Mouse (Mus musculus): Measurements from ENCODE around the gene Timp2. TPM values are rescaled to one million over a fixed set of nuclear protein-coding genes. Genes with fewer than 3 reads are reported as not detected.
A peak's percentile ranks its signal among the peaks of the same experiment; 100 is the strongest.

The Timp2 gene
- polyA plus RNA-seq, 1 experiment from 2014 or later: 107 TPM

GRCm38 (mm10) chr11:118298810-118299209 lies 56.7 kb downstream of the Timp2 start:
- DNase-seq (ENCODE audit: low spot score) (peak; percentile 54), ATAC-seq (peak; percentile 84)
- no peaks in the 10 kb centered on the region for H3K4me1 ChIP-seq (ENCODE audit: insufficient read depth, low read depth, low read length)
- 62% methylated on average over 2 of the region's 2 CpGs for WGBS
- peaks cover 11% of the 10 kb centered on the region; the same call in 1 of the 2 replicates for H3K36me3 ChIP-seq (ENCODE audit: insufficient read depth, low read length)
- no peak for TF ChIP-seq EP300 (IDR thresholded peaks at IDR 0.05)
- no peak for TF ChIP-seq CTCF (IDR thresholded peaks at IDR 0.05)
- H3K4me3 ChIP-seq (ENCODE audit: low read depth, low read length): no peak overlapping the region
- no peak overlapping the region for H3K4me2 ChIP-seq (replicated peaks; ENCODE audit: low read depth, low read length)
- no peak overlapping the region for H3K9ac ChIP-seq (replicated peaks; ENCODE audit: low read depth)
- H3K27me3 ChIP-seq (replicated peaks; ENCODE audit: insufficient read depth, low read length): no peaks in the 10 kb centered on the region
- H3K27ac ChIP-seq (ENCODE audit: low read length): no peak overlapping the region
- no peaks in the 10 kb centered on the region for H3K9me3 ChIP-seq (ENCODE audit: low read length)

GRCm38 (mm10) chr11:118297967-118298366 lies 57.6 kb downstream of the Timp2 start:
- no peak overlapping the region for H3K9ac ChIP-seq (replicated peaks; ENCODE audit: low read depth)
- no peak overlapping the region for H3K4me2 ChIP-seq (replicated peaks; ENCODE audit: low read depth, low read length)
- H3K27ac ChIP-seq (ENCODE audit: low read length): no peak overlapping the region
- DNase-seq (ENCODE audit: low spot score) (no peak), ATAC-seq (no peak)
- no peaks in the 10 kb centered on the region for H3K4me1 ChIP-seq (ENCODE audit: insufficient read depth, low read depth, low read length)
- no peaks in the 10 kb centered on the region for H3K9me3 ChIP-seq (ENCODE audit: low read length)
- peak; percentile 45 for TF ChIP-seq CTCF (IDR thresholded peaks at IDR 0.05)
- TF ChIP-seq EP300 (IDR thresholded peaks at IDR 0.05): no peak
- 82% methylated on average over 3 of the region's 3 CpGs for WGBS
- peaks cover 4% of the 10 kb centered on the region; the same call in 1 of the 2 replicates for H3K36me3 ChIP-seq (ENCODE audit: insufficient read depth, low read length)
- H3K4me3 ChIP-seq (ENCODE audit: low read depth, low read length): no peak overlapping the region
- H3K27me3 ChIP-seq (replicated peaks; ENCODE audit: insufficient read depth, low read length): no peaks in the 10 kb centered on the region

GRCm38 (mm10) chr11:118295026-118295425 lies 60.5 kb downstream of the Timp2 start:
- no peak overlapping the region for H3K4me2 ChIP-seq (replicated peaks; ENCODE audit: low read depth, low read length)
- H3K27me3 ChIP-seq (replicated peaks; ENCODE audit: insufficient read depth, low read length): no peaks in the 10 kb centered on the region
- no peak for DNase-seq (ENCODE audit: low spot score)
- no peaks in the 10 kb centered on the region for H3K36me3 ChIP-seq (ENCODE audit: insufficient read depth, low read length)
- H3K4me1 ChIP-seq (ENCODE audit: insufficient read depth, low read depth, low read length): peaks cover 4% of the 10 kb centered on the region; the same call in 1 of the 2 replicates
- no peak overlapping the region for H3K27ac ChIP-seq (ENCODE audit: low read length)
- no peak overlapping the region for H3K4me3 ChIP-seq (ENCODE audit: low read depth, low read length)
- no peak for ATAC-seq
- 83% methylated on average over 1 of the region's 2 CpGs for WGBS
- TF ChIP-seq EP300 (IDR thresholded peaks at IDR 0.05): no peak
- no peak for TF ChIP-seq CTCF (IDR thresholded peaks at IDR 0.05)
- H3K9ac ChIP-seq (replicated peaks; ENCODE audit: low read depth): no peak overlapping the region
- no peaks in the 10 kb centered on the region for H3K9me3 ChIP-seq (ENCODE audit: low read length)

GRCm38 (mm10) chr11:118292671-118293070 lies 62.9 kb downstream of the Timp2 start:
- TF ChIP-seq CTCF (IDR thresholded peaks at IDR 0.05): no peak
- TF ChIP-seq EP300 (IDR thresholded peaks at IDR 0.05): no peak
- Histone ChIP-seq H3K27me3 (replicated peaks; ENCODE audit: insufficient read depth, low read length) (no peaks in the 10 kb centered on the region), H3K4me2 (replicated peaks; ENCODE audit: low read depth, low read length) (no peak overlapping the region), H3K27ac (ENCODE audit: low read length) (no peak overlapping the region), H3K4me1 (ENCODE audit: insufficient read depth, low read depth, low read length) (peaks cover 14% of the 10 kb centered on the region; the same call in 1 of the 2 replicates), H3K9me3 (ENCODE audit: low read length) (no peaks in the 10 kb centered on the region), H3K4me3 (ENCODE audit: low read depth, low read length) (no peak overlapping the region), H3K36me3 (ENCODE audit: insufficient read depth, low read length) (no peaks in the 10 kb centered on the region), H3K9ac (replicated peaks; ENCODE audit: low read depth) (no peak overlapping the region)
- WGBS: 67% methylated on average over 6 of the region's 6 CpGs
- DNase-seq (ENCODE audit: low spot score) (no peak), ATAC-seq (no peak)

GRCm38 (mm10) chr11:118289999-118290889 lies 65.3 kb downstream of the Timp2 start, which contains the start of gene Usp36:
TSS of gene Usp36 (minus strand) at chr11:118290244.
- Histone ChIP-seq H3K4me3 (ENCODE audit: low read depth, low read length) (peak within 1 kb of the TSS; percentile 81), H3K4me2 (replicated peaks; ENCODE audit: low read depth, low read length) (peak within 1 kb of the TSS; percentile 79), H3K4me1 (ENCODE audit: insufficient read depth, low read depth, low read length) (peaks cover 14% of the 10 kb centered on the region; the same call in 1 of the 2 replicates), H3K27me3 (replicated peaks; ENCODE audit: insufficient read depth, low read length) (no peaks in the 10 kb centered on the region), H3K27ac (ENCODE audit: low read length) (peak within 1 kb of the TSS; percentile 93), H3K9ac (replicated peaks; ENCODE audit: low read depth) (peak within 1 kb of the TSS; percentile 85), H3K36me3 (ENCODE audit: insufficient read depth, low read length) (0 out of 2 replicates have a peak, but pooled peaks cover 3% of the 10 kb centered on the region), H3K9me3 (ENCODE audit: low read length) (no peaks in the 10 kb centered on the region)
- peak; percentile 97 for ATAC-seq
- no peak for TF ChIP-seq EP300 (IDR thresholded peaks at IDR 0.05)
- TF ChIP-seq CTCF (IDR thresholded peaks at IDR 0.05): no peak
- peak; percentile 100 for DNase-seq (ENCODE audit: low spot score)
- WGBS: 3% methylated on average over 67 of the region's 68 CpGs

GRCm38 (mm10) chr11:118289562-118289961 lies 66.0 kb downstream of the Timp2 start:
- Histone ChIP-seq H3K9ac (replicated peaks; ENCODE audit: low read depth) (peak overlapping the region; percentile 85), H3K4me1 (ENCODE audit: insufficient read depth, low read depth, low read length) (peaks cover 14% of the 10 kb centered on the region; the same call in 1 of the 2 replicates), H3K27ac (ENCODE audit: low read length) (peak overlapping the region; percentile 93), H3K36me3 (ENCODE audit: insufficient read depth, low read length) (peaks cover 6% of the 10 kb centered on the region; the same call in 1 of the 2 replicates), H3K4me3 (ENCODE audit: low read depth, low read length) (peak overlapping the region; percentile 81), H3K4me2 (replicated peaks; ENCODE audit: low read depth, low read length) (peak overlapping the region; percentile 79), H3K27me3 (replicated peaks; ENCODE audit: insufficient read depth, low read length) (no peaks in the 10 kb centered on the region), H3K9me3 (ENCODE audit: low read length) (no peaks in the 10 kb centered on the region)
- DNase-seq (ENCODE audit: low spot score) (peak; percentile 50), ATAC-seq (0 out of 2 replicates have a peak, but pooled peaks have one; percentile 0)
- under 1% methylated on average over 22 of the region's 22 CpGs for WGBS
- no peak for TF ChIP-seq CTCF (IDR thresholded peaks at IDR 0.05)
- TF ChIP-seq EP300 (IDR thresholded peaks at IDR 0.05): no peak

All from lung, postnatal 0 days (tissue).